14 mouse cellular contexts compared by ENCODE assay signal in genomic region chr16:32175029-32175428, GRCm38 (mm10). TPM values are rescaled to one million over a fixed set of nuclear protein-coding genes. Genes with fewer than 3 reads are reported as not detected.
A peak's percentile ranks its signal among the peaks of the same experiment; 100 is the strongest.
DNase-seq lines count a peak whose midpoint lies in the region; ATAC-seq and TF ChIP-seq lines count a peak whose summit lies in the region.
"Had no signal": no experiment of that assay in that cellular context is flagged by ENCODE, and none has a peak within 500 bp of the region (broad histone marks: within the 10 kb centered on the region; RNA-seq: fewer than 3 reads in every experiment).

No protein-coding gene starts in this region.

- DNase-seq in CD4-positive, CD25-positive, alpha-beta regulatory T cell, adult 2 months (ENCODE audit: low read depth, low spot score) = peak; percentile 56
- DNase-seq in liver, postnatal 0 days = no peak
- no peak for DNase-seq in liver
- DNase-seq in R1 (ENCODE audit: low read depth, low spot score) = peak; percentile 65
- DNase-seq in thymus, postnatal 0 days (ENCODE audit: low spot score) = peak; percentile 54
- no peak for DNase-seq in yolk sac, embryonic 10.5 days (ENCODE audit: low spot score)
- DNase-seq: cerebellum, postnatal 10 days had no signal

- H3K36me3 ChIP-seq in liver, postnatal 0 days (replicated peaks; ENCODE audit: insufficient read depth, low read length) = no peaks in the 10 kb centered on the region
- H3K36me3 ChIP-seq: embryonic facial prominence, embryonic 12.5 days; kidney, embryonic 15.5 days had no signal

- H3K27ac ChIP-seq in liver, postnatal 0 days (ENCODE audit: low read depth) = no peak overlapping the region
- H3K27ac ChIP-seq: embryonic facial prominence, embryonic 12.5 days; kidney, embryonic 15.5 days had no signal

- no peaks in the 10 kb centered on the region for H3K27me3 ChIP-seq in liver, postnatal 0 days (ENCODE audit: insufficient read depth, low read length)
- H3K27me3 ChIP-seq: embryonic facial prominence, embryonic 12.5 days; kidney, embryonic 15.5 days; megakaryocyte, embryonic 14.5 days had no signal

- TF ChIP-seq CTCF in liver, postnatal 0 days (IDR thresholded peaks at IDR 0.05; ENCODE audit: low read depth) = peak; percentile 49

- H3K4me3 ChIP-seq in liver, postnatal 0 days (ENCODE audit: low read depth, low read length) = no peak overlapping the region
- H3K4me3 ChIP-seq: embryonic facial prominence, embryonic 12.5 days; kidney, embryonic 15.5 days; megakaryocyte, embryonic 14.5 days had no signal

- WGBS in liver, postnatal 0 days (ENCODE audit: insufficient replicate concordance) = 89% methylated on average over 4 of the region's 4 CpGs

- H3K9me3 ChIP-seq in liver, postnatal 0 days (ENCODE audit: low read length) = no peaks in the 10 kb centered on the region
- H3K9me3 ChIP-seq: embryonic facial prominence, embryonic 12.5 days; megakaryocyte, embryonic 14.5 days had no signal

- no peak overlapping the region for H3K4me2 ChIP-seq in liver, postnatal 0 days (ENCODE audit: low read depth, low read length)
- H3K4me2 ChIP-seq: embryonic facial prominence, embryonic 12.5 days; kidney, embryonic 15.5 days had no signal

- peaks cover 24% of the 10 kb centered on the region for H3K4me1 ChIP-seq in liver, postnatal 0 days (ENCODE audit: insufficient read depth)

- no peak overlapping the region for H3K9ac ChIP-seq in liver, postnatal 0 days (replicated peaks)
- H3K9ac ChIP-seq: embryonic facial prominence, embryonic 12.5 days; kidney, embryonic 15.5 days had no signal

- TF ChIP-seq EP300 in liver, postnatal 0 days (IDR thresholded peaks at IDR 0.05; ENCODE audit: low read depth) = no peak

- no peak for ATAC-seq in CD4-positive, CD25-positive, alpha-beta regulatory T cell, adult 4 months
- ATAC-seq in liver, postnatal 0 days = no peak
- no peak for ATAC-seq in frontal cortex, adult (ENCODE audit: low TSS enrichment)
- ATAC-seq: hindbrain, embryonic 16.5 days had no signal

RNA-seq across cellular contexts. Expression of gene Bex6, which starts 4.6 kb away (rescaled TPM):
- not detected for polyA plus RNA-seq in CD4-positive, CD25-positive, alpha-beta regulatory T cell, adult 4 months (2017; shearing (Covaris generic))
- polyA plus RNA-seq in liver, postnatal 0 days (2015; fragmentation: Nextera tagmentation; extraction: Ambion mirVana) = 0.94 and 1.2 TPM in 2 replicates
- 4.1 and 6.6 TPM in 2 replicates for polyA plus RNA-seq in thymus, postnatal 0 days (2015; fragmentation: Nextera tagmentation; extraction: Ambion mirVana)
- polyA plus RNA-seq: heart, postnatal 0 days; hindbrain, embryonic 16.5 days; kidney, embryonic 15.5 days had no signal

RNA-seq across cellular contexts. Expression of gene Nrros, which starts 9.6 kb away (rescaled TPM):
- 10 to 100 TPM; 61.7 to 77.0 TPM for polyA plus RNA-seq in CD4-positive, CD25-positive, alpha-beta regulatory T cell, adult 4 months (2017; shearing (Covaris generic))
- polyA plus RNA-seq in liver, postnatal 0 days (2015; fragmentation: Nextera tagmentation; extraction: Ambion mirVana) = 18.5 and 20.5 TPM in 2 replicates
- polyA plus RNA-seq in thymus, postnatal 0 days (2015; fragmentation: Nextera tagmentation; extraction: Ambion mirVana) = 94.5 and 99.5 TPM in 2 replicates

Comparison
In these comparisons a context has a peak if more than half of its experiments do, and no peak if none do; other contexts are left out.
1. DNase-seq: peak in CD4-positive, CD25-positive, alpha-beta regulatory T cell, adult 2 months (single experiment), R1 (single experiment) and thymus, postnatal 0 days (single experiment); none in liver, postnatal 0 days (single experiment), liver (single experiment) and yolk sac, embryonic 10.5 days (single experiment).